Mouse (Mus musculus) midbrain, embryonic 13.5 days (tissue): ENCODE data around the gene Svs2. TPM values are rescaled to one million over a fixed set of nuclear protein-coding genes. Genes with fewer than 3 reads are reported as not detected.

Experiments
- ATAC-seq: fragments of 200-750 bp; cut with Nextera tagmentation; 2 replicates; pipeline ENCODE4 v1.8.0; 2017; ENCODE audit warnings: mild to moderate bottlenecking, moderate TSS enrichment, moderate library complexity
- H3K27ac ChIP-seq: fragments of 300-500 bp; sonication (generic); 2 replicates; pipeline ENCODE4 v1.5.1; 2015; ENCODE audit warnings: inconsistent platforms, mild to moderate bottlenecking, moderate library complexity
- H3K27me3 ChIP-seq: fragments of 300-500 bp; sonication (generic); 2 replicates; pipeline ENCODE4 v1.6.1; 2015; ENCODE audit warnings: mild to moderate bottlenecking, inconsistent platforms
- H3K36me3 ChIP-seq: fragments of 300-500 bp; sonication (generic); 2 replicates; pipeline ENCODE4 v1.6.1; 2015; ENCODE audit warnings: mild to moderate bottlenecking, inconsistent platforms
- H3K4me1 ChIP-seq: fragments of 300-500 bp; sonication (generic); replicated peaks from 2 replicates; pipeline ENCODE4 v1.6.1; 2015; ENCODE audit warnings: inconsistent platforms
- H3K4me2 ChIP-seq: fragments of 300-500 bp; sonication (generic); replicated peaks from 2 replicates; pipeline ENCODE4 v1.6.1; 2015; ENCODE audit warnings: moderate library complexity, mild to moderate bottlenecking, inconsistent platforms
- H3K4me3 ChIP-seq: fragments of 300-500 bp; sonication (generic); replicated peaks from 2 replicates; pipeline ENCODE4 v1.5.1; 2015; ENCODE audit warnings: mild to moderate bottlenecking, inconsistent platforms
- H3K9ac ChIP-seq: fragments of 300-500 bp; sonication (generic); replicated peaks from 2 replicates; pipeline ENCODE4 v1.6.1; 2015; ENCODE audit warnings: mild to moderate bottlenecking, inconsistent platforms
- H3K9me3 ChIP-seq: fragments of 300-500 bp; sonication (generic); 2 replicates; pipeline ENCODE4 v1.6.1; 2016; ENCODE audit warnings: mild to moderate bottlenecking, inconsistent platforms
- WGBS: fragments of 180-500 bp; shearing (Covaris S2); methylation state at CpG from one replicate; pipeline ENCODE4 v1.1.7; 2015; 5-methylcytosine and 5-hydroxymethylcytosine counted together
- polyA plus RNA-seq: library from polyadenylated mRNA; unstranded; fragments of >200 nt; fragmentation: Nextera tagmentation; extraction: Ambion mirVana; gene quantifications from 2 replicates; pipeline ENCODE4 v1.2.1, GENCODE M21; 2015

Svs2 gene
- polyA plus RNA-seq, 1 experiment from 2014 or later: not detected

DNA sequence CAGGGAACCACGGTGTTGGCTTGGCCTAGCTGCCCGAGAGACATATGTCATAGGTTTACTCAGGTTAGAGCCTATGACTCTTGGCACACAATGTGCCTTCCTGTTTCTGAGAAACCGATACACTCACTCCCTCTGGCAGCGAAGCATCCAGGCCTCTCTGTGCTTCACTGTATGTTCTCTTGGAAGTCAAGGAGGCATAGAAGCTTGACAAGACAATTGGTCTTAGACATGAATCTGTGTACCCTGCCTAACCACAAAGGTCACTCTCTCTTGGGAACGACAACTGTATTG lies 41.6 kb downstream of the Svs2 start:
- no peak overlapping the region for H3K9ac ChIP-seq
- no peak for ATAC-seq
- H3K9me3 ChIP-seq: no peaks in the 10 kb centered on the region
- no peaks in the 10 kb centered on the region for H3K27me3 ChIP-seq
- no peak overlapping the region for H3K4me2 ChIP-seq
- no peak overlapping the region for H3K27ac ChIP-seq
- WGBS: 92% methylated on average over 5 of the region's 5 CpGs
- H3K4me3 ChIP-seq: no peak overlapping the region
- no peaks in the 10 kb centered on the region for H3K4me1 ChIP-seq
- H3K36me3 ChIP-seq: no peaks in the 10 kb centered on the region

DNA sequence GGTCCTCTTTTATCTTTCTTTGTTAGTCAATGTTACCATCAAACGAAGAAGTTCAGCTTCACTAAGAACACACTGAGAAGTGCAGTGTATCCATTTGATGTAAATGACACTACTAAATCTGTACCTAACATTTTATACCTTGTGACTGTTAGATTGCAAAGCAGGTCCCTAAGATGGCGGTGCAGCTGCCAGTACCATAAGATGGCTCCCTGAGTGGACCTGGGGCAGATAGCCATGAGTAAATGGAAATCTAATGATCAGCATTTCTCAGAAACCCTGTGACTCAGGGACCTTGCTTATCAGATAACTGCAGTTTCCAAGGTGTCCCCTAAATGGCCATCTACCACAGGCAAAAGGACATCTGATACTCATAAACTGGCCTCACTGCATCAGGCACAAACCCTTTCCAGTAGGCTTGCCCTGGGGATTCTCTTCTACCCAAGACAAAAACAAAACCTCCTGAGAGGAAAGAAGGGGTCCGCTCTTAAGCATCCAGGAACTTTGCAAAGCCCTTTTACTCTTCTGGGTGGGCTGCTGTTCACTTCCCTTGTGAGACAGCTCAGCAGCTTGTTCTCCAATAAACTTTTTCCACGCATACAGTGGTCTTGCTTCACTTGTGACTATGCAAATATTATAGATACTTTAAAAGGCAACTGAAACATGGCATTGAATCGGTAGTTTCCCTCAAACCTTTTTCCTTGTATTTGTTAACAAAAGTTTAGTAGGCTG lies 42.1 kb downstream of the Svs2 start:
- Histone ChIP-seq H3K4me3 (no peak overlapping the region), H3K9ac (no peak overlapping the region), H3K27ac (no peak overlapping the region), H3K4me2 (no peak overlapping the region), H3K9me3 (no peaks in the 10 kb centered on the region), H3K36me3 (no peaks in the 10 kb centered on the region), H3K27me3 (no peaks in the 10 kb centered on the region), H3K4me1 (no peaks in the 10 kb centered on the region)
- WGBS: 95% methylated on average over 5 of the region's 5 CpGs
- ATAC-seq: no peak

DNA sequence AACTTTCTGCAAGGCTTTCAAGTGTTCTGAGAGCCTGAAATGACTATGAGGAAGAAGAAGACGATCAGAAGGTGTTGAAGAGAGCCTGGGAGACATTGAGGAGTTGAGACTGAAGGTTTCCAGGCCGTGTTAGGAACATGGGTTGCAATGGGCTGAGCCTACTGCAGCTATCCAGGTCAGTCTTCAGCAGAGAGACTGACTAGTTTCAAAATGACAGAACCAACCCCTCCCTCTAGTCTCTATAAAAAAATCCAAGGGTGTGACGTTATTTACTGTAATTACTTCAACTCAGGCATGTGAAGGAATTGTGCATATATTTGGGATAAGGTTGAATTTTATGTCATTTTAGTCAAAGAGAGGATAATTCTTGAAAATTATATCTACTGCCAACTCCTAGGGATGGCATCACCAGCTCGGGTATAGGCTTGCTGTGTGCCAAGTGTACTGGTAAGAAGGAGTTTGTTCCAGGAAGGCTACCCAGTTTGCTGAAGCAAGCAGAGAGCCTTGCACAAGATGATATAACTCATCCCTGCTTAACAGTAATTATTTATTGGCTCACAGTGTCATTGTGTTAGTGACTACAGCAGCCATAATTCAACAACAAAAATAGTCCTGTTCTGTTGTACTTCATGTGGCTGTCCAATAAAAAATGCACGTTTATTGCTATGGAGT lies 43.2 kb downstream of the Svs2 start:
- ATAC-seq: no peak
- H3K9me3 ChIP-seq: no peaks in the 10 kb centered on the region
- H3K27me3 ChIP-seq: no peaks in the 10 kb centered on the region
- no peak overlapping the region for H3K9ac ChIP-seq
- H3K4me2 ChIP-seq: no peak overlapping the region
- no peak overlapping the region for H3K27ac ChIP-seq
- 86% methylated on average over 5 of the region's 5 CpGs for WGBS
- H3K4me3 ChIP-seq: no peak overlapping the region
- H3K4me1 ChIP-seq: no peaks in the 10 kb centered on the region
- H3K36me3 ChIP-seq: no peaks in the 10 kb centered on the region

DNA sequence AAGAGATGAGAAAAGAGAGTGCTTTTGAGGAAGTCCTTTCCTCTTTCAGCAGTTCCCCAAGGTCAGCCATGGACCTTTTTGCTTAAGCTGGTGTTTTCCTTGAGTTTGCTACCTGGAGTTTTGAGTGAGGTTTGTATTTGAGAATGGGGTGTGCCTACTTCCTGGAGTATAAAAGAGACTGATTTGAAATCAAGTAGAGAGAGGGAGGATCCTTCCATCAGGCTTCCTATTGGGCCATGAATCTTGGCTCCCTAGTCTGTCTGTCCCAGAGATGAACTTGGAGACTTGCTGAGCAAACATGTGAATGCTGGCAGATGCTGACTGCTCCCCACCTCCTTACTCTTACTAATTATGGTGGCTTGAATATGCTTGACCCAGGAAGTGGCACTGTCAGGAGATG lies 46.0 kb downstream of the Svs2 start:
- H3K4me1 ChIP-seq: no peaks in the 10 kb centered on the region
- no peaks in the 10 kb centered on the region for H3K27me3 ChIP-seq
- no peaks in the 10 kb centered on the region for H3K9me3 ChIP-seq
- no peak for ATAC-seq
- no peak overlapping the region for H3K27ac ChIP-seq
- H3K4me3 ChIP-seq: no peak overlapping the region
- H3K4me2 ChIP-seq: no peak overlapping the region
- no peaks in the 10 kb centered on the region for H3K36me3 ChIP-seq
- H3K9ac ChIP-seq: no peak overlapping the region

DNA sequence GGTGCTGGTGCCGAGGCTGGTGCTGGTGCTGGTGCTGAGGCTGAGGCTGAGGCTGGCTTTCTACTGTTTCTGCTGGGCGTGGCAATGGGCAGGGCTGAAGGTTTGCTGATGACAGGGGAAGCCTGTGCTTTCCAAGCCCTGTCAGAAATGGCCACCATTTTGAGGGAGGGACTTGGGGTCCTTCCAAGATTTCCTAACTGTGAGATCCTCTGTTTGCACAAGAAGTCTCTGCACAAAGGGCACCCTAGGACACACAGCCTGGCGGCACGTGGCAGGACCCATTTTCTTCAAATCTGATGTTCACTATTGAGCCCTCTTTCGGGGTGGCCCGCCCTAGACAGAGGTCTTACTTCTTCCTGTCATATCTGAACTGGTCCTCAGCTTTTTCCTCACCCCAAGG lies 47.7 kb downstream of the Svs2 start, which contains the start of gene Wfdc12:
Gene Wfdc12 (minus strand): TSS at position 33 of the 400 bp plus-strand sequence.
- WGBS: 92% methylated on average over 6 of the region's 6 CpGs
- ATAC-seq: no peak
- no peaks in the 10 kb centered on the region for H3K9me3 ChIP-seq

DNA sequence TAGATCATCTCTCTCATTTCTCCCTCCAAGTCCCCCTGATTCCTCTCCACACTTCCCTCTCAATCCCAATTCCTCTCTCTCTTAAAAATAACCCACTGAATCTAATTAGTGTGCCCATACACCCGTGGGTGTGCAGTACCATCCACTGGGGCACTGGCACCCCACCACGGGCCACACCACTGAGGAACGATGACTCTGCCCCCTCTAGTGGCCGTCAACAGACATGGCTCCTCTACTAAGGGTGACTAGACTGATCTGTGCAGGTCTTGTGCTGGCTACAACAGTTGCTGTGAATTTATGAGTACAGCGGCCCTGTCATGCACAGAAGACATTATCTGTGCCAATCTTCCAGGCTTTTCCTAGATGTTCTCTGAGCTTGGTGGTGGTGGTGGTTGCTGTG lies 49.5 kb downstream of the Svs2 start:
- H3K36me3 ChIP-seq: no peaks in the 10 kb centered on the region
- H3K4me2 ChIP-seq: no peak overlapping the region
- no peak overlapping the region for H3K27ac ChIP-seq
- H3K4me1 ChIP-seq: peaks cover 5% of the 10 kb centered on the region; the same call in 1 of the 2 replicates
- ATAC-seq: no peak
- no peaks in the 10 kb centered on the region for H3K9me3 ChIP-seq
- H3K9ac ChIP-seq: no peak overlapping the region
- H3K4me3 ChIP-seq: no peak overlapping the region
- H3K27me3 ChIP-seq: no peaks in the 10 kb centered on the region
- 26% methylated on average over 5 of the region's 5 CpGs for WGBS

More for the DNA sequence above, 47.7 kb downstream of the Svs2 start, which contains the start of gene Wfdc12:
- Histone ChIP-seq H3K27ac (no peak within 1 kb of the TSS), H3K4me3 (no peak within 1 kb of the TSS), H3K36me3 (no peaks in the 10 kb centered on the region), H3K4me2 (no peak within 1 kb of the TSS), H3K27me3 (no peaks in the 10 kb centered on the region), H3K9ac (no peak within 1 kb of the TSS), H3K4me1 (no peaks in the 10 kb centered on the region)

Other genes with a start within 250 kb of the Svs2 start
- gene Ywhab, start 243.5 kb downstream of the Svs2 start, polyA plus RNA-seq: 401 and 431 TPM in 2 replicates
- gene Pabpc1l, start 213.0 kb downstream of the Svs2 start, polyA plus RNA-seq: 1.1 and 1.8 TPM in 2 replicates
- gene Stk4, start 168.1 kb downstream of the Svs2 start, polyA plus RNA-seq: 27.0 and 28.3 TPM in 2 replicates
- gene Tomm34, start 167.3 kb downstream of the Svs2 start, polyA plus RNA-seq: 44.2 and 48.4 TPM in 2 replicates
- gene Kcns1, start 67.4 kb downstream of the Svs2 start, polyA plus RNA-seq: 0.16 and 0.23 TPM in 2 replicates
- gene Wfdc5, start 55.7 kb downstream of the Svs2 start, polyA plus RNA-seq: not detected in 2 replicates
- gene Wfdc12, start 47.9 kb downstream of the Svs2 start, polyA plus RNA-seq: not detected in 2 replicates
- not detected in 2 replicates for gene Wfdc15a, start 38.3 kb downstream of the Svs2 start, polyA plus RNA-seq
- not detected in 2 replicates for gene Wfdc15b, start 16.8 kb downstream of the Svs2 start, polyA plus RNA-seq
- not detected in 2 replicates for gene Svs3b, start 18.2 kb upstream of the Svs2 start, polyA plus RNA-seq
- gene Svs4, start 40.0 kb upstream of the Svs2 start, polyA plus RNA-seq: not detected in 2 replicates
- not detected in 2 replicates for gene Svs3a, start 50.8 kb upstream of the Svs2 start, polyA plus RNA-seq
- not detected in 2 replicates for gene Svs6, start 78.3 kb upstream of the Svs2 start, polyA plus RNA-seq
- gene Svs5, start 94.3 kb upstream of the Svs2 start, polyA plus RNA-seq: not detected in 2 replicates
- gene Slpi, start 150.6 kb upstream of the Svs2 start, polyA plus RNA-seq: 0.36 TPM in 1 of 2 replicates, not detected in the other
- not detected in 2 replicates for gene Rbpjl, start 164.7 kb upstream of the Svs2 start, polyA plus RNA-seq
- gene Matn4, start 166.7 kb upstream of the Svs2 start, polyA plus RNA-seq: 0.26 and 0.39 TPM in 2 replicates
- gene Sdc4, start 205.4 kb upstream of the Svs2 start, polyA plus RNA-seq: 6.5 and 7.3 TPM in 2 replicates
- gene Sys1, start 218.5 kb upstream of the Svs2 start, polyA plus RNA-seq: 77.6 and 81.1 TPM in 2 replicates
- gene Gm20458, start 222.5 kb upstream of the Svs2 start, polyA plus RNA-seq: 4.5 and 5.2 TPM in 2 replicates
- not detected in 2 replicates for gene Trp53tg5, start 235.3 kb upstream of the Svs2 start, polyA plus RNA-seq
- gene Dbndd2, start 247.6 kb upstream of the Svs2 start, polyA plus RNA-seq: 8.7 and 8.8 TPM in 2 replicates